Mouse (Mus musculus): Measurements from ENCODE around the gene Hexdc.
A peak's percentile ranks its signal among the peaks of the same experiment; 100 is the strongest.

The Hexdc gene

GRCm38 (mm10) chr11:121204161-121205006, at the start of gene Hexdc, which contains the start of gene Ogfod3:
Gene Hexdc, plus strand, starts transcription at chr11:121204433.
Gene Ogfod3, minus strand, starts transcription at chr11:121204711.
- peak; percentile 92 for DNase-seq

- peak; percentile 26 for DNase-seq
Measured at GRCm38 (mm10) chr11:121156411-121156891, 47.8 kb upstream of the Hexdc start.

GRCm38 (mm10) chr11:121159971-121160370, 44.3 kb upstream of the Hexdc start, which contains the start of gene Uts2r:
Gene Uts2r, plus strand, starts transcription at chr11:121160271.
- no peak for DNase-seq

GRCm38 (mm10) chr11:121160636-121161346, 43.4 kb upstream of the Hexdc start:
- DNase-seq, result no peak

- no peak for DNase-seq
Measured at GRCm38 (mm10) chr11:121163751-121164150, 40.5 kb upstream of the Hexdc start.

- no peak for DNase-seq
Measured at GRCm38 (mm10) chr11:121173203-121173602, 31.0 kb upstream of the Hexdc start.

GRCm38 (mm10) chr11:121174234-121174633, 30.0 kb upstream of the Hexdc start:
- no peak for DNase-seq

- peak; percentile 40 for DNase-seq
Measured at GRCm38 (mm10) chr11:121176285-121177270, 27.7 kb upstream of the Hexdc start.

GRCm38 (mm10) chr11:121189681-121190080, 14.6 kb upstream of the Hexdc start:
- no peak for DNase-seq

GRCm38 (mm10) chr11:121192742-121193141, 11.5 kb upstream of the Hexdc start:
- no peak for DNase-seq

- DNase-seq, result no peak
Measured at GRCm38 (mm10) chr11:121193415-121193814, 10.8 kb upstream of the Hexdc start.

GRCm38 (mm10) chr11:121198622-121199021, 5.6 kb upstream of the Hexdc start:
- no peak for DNase-seq

- DNase-seq, result no peak
Measured at GRCm38 (mm10) chr11:121199851-121200250, 4.4 kb upstream of the Hexdc start.

GRCm38 (mm10) chr11:121200781-121201180, 3.5 kb upstream of the Hexdc start:
- DNase-seq, result no peak

- DNase-seq, result peak; percentile 37
Measured at GRCm38 (mm10) chr11:121201436-121202198, 2.6 kb upstream of the Hexdc start.

- no peak for DNase-seq
Measured at GRCm38 (mm10) chr11:121203859-121204160, 423 bp upstream of the Hexdc start.

- no peak for DNase-seq
Measured at GRCm38 (mm10) chr11:121216831-121217230, 12.6 kb downstream of the Hexdc start.

- DNase-seq, result no peak
Measured at GRCm38 (mm10) chr11:121219776-121220175, 15.5 kb downstream of the Hexdc start.

GRCm38 (mm10) chr11:121220771-121221170, 16.5 kb downstream of the Hexdc start:
- no peak for DNase-seq

- DNase-seq, result no peak
Measured at GRCm38 (mm10) chr11:121221321-121222010, 17.2 kb downstream of the Hexdc start.

Measured in right cerebral cortex, postnatal 4 days (tissue).